Mouse (Mus musculus): Measurements from ENCODE around the gene Tubb4b.

Gene Tubb4b

DNA sequence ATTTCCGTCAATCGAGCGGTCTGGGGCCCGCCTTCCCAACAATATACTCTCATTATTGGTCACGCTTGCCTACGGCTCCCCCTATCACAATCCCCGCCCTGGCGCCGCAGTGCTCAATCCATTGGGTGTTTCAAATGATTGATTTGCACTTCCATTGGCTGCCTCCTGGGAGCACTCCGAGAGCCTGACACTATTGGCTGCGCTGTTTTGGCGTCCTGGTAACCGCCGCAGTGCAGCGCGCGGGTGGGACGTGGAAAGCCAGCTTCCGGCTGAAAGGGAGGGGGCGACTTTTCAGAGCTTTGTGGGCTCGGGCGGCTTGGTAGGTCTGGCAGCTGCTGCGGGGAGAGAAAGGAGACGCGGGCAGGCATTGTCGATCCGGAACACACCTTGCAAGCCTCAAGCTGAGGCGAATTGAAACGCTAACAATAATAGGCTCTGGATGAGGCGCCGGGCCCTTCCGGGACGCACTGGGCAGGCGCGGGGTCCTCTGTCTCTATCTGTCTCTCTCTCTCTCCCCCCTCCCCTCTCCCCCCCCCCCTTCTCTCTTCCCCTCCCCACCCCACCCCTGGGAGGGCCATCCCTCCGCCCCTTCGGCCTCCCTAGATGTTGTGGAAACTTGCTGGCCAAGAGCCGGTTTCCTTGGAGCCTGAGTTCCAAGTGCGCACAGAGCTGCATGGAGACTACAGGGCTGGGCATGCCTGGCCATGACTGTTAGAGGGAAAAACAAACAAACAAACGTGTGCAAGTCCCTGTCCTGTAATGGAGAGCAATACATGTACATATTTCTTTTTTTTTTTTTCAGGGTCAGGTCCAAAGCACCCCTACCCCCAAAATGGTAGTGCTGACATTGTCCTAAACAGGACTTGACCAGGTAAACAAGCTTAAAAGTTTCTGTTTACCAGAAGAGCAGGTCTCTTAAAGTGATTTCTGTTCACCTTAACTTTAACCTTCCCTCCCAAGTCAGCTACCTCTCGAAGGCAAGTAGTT, 557 bp upstream of the Tubb4b start:
- DNase-seq (ENCODE audit: low spot score), result peak; percentile 87

- DNase-seq (ENCODE audit: low spot score), result peak; percentile 30
Observed at GRCm38 (mm10) chr2:25223681-25224491, 616 bp downstream of the Tubb4b start.

DNA sequence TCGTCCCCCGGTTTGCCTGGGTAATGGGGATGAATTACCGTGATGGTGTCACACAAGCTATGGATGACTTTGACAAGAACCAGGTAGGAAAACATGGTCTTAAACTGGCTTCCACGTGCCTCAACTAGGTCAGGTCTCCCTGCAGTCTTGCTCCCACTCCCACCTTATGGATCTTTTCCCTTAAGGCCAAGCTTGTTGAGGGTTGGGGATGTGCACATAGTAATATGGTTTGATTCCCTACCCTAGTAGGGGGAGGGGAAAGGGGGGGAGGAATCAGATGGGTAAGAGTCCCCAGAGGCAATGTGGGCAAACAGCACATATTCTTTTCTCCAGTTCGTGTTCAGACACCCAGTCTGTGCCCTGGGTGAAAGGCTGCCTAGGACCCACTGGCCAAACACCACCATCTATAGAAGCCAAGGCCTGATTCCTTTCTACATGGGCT, 3.1 kb downstream of the Tubb4b start:
- DNase-seq (ENCODE audit: low spot score), result no peak

GRCm38 (mm10) chr2:25218445-25218844, 6.1 kb downstream of the Tubb4b start, which contains the start of gene Fam166a:
Gene Fam166a (plus strand): TSS chr2:25218745.
- no peak for DNase-seq (ENCODE audit: low spot score)

- no peak for DNase-seq (ENCODE audit: low spot score)
Observed at GRCm38 (mm10) chr2:25217666-25218065, 6.8 kb downstream of the Tubb4b start.

DNA sequence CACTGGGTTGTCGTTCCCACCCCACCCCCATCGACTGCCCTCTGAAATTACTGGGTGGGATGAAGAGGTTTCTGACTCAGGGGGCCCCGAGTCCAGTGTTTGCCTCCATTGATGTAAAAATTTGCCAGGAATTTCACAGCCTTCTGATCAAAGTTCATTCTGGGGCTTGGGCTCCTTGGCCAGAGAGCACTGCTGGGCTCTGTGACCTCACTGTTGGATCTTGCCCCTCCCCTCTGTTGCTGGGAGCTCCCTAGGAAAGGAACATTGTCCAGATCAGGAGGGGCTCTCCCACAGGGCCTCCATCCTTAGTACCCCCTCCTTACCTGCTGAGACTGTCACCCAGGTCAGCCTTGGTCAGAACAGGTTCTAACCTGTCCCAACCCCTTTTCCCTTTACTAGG, 10.1 kb downstream of the Tubb4b start, which contains the start of gene Stpg3:
Gene Stpg3 (minus strand): TSS at position 194 of the 400 bp plus-strand sequence.
- DNase-seq (ENCODE audit: low spot score), result no peak

GRCm38 (mm10) chr2:25213266-25213865, 11.1 kb downstream of the Tubb4b start:
- no peak for DNase-seq (ENCODE audit: low spot score)

- DNase-seq (ENCODE audit: low spot score), result peak; percentile 90
Observed at GRCm38 (mm10) chr2:25211121-25211670, 13.3 kb downstream of the Tubb4b start, which contains the start of gene Nelfb. Gene Nelfb (minus strand): TSS chr2:25211489.

DNA sequence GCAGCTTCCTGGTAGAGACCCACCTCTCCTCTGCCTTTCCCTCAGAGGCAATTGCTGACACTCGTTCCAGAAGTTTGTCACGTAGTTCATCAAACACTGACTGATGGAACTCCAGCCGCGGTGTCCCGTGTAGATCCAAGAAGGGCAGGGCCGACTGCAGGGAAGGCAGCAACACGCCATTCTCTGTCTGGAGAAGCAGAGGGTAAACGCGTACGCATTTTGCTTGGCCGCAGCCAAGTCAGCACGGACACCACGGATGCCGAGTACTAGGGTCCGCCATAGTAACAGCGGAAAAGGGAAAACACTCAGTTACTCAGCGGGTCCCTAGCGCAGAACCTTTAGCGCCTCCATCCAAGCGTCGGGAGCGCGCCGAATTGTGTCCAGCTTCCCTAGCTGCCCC, 13.8 kb downstream of the Tubb4b start:
- no peak for DNase-seq (ENCODE audit: low spot score)

GRCm38 (mm10) chr2:25207593-25207992, 16.9 kb downstream of the Tubb4b start:
- DNase-seq (ENCODE audit: low spot score), result no peak

DNA sequence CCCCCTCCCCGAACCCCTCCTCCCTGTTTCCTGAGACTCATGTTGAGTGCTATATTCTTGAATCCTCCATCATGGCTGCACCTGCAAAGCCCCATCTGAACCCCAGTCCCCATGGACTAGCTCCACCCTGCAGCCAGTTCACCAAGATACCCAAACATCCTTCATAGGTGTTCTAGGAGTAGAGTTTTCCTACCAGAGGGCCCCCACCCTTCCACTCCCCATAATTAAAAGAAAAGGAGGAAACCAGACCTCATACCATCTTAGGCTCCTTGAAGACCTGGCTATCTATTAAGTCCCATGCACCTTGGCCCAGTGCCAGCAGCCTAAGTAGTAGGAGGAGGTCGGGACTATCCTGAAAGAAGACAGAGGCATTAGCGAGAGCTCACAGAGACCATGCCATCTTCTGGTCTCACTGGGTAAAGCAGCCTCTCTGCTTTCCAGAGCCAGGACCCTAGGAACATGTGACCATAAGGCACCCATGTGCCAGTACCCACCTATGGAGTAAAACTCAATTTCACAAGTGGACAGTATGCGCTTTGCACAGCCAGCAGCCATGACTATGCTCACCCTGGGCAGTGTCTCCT, 20.8 kb downstream of the Tubb4b start:
- DNase-seq (ENCODE audit: low spot score), result no peak

GRCm38 (mm10) chr2:25200631-25201030, 23.9 kb downstream of the Tubb4b start:
- no peak for DNase-seq (ENCODE audit: low spot score)

DNA sequence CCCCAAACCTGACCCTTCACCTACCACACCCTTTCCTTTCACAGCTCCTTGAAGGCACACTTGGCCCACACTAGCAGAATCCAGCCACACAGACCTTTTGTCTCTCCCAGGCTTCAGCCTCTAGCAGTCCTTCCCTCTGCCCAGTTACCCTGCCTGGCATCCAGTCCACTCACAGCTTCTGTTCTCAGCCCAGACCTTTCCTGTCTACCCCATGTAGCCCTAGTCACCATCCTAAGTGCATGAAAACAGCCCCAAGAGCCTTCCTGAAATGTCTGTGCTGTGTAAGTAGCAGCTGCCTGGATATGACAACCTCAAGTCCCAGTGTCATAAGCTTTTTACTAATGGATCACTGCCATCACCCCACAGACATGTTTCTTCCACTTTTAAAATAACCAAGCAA, 26.6 kb downstream of the Tubb4b start:
- DNase-seq (ENCODE audit: low spot score), result no peak

- DNase-seq (ENCODE audit: low spot score), result no peak
Observed at GRCm38 (mm10) chr2:25197191-25197590, 27.3 kb downstream of the Tubb4b start.

DNA sequence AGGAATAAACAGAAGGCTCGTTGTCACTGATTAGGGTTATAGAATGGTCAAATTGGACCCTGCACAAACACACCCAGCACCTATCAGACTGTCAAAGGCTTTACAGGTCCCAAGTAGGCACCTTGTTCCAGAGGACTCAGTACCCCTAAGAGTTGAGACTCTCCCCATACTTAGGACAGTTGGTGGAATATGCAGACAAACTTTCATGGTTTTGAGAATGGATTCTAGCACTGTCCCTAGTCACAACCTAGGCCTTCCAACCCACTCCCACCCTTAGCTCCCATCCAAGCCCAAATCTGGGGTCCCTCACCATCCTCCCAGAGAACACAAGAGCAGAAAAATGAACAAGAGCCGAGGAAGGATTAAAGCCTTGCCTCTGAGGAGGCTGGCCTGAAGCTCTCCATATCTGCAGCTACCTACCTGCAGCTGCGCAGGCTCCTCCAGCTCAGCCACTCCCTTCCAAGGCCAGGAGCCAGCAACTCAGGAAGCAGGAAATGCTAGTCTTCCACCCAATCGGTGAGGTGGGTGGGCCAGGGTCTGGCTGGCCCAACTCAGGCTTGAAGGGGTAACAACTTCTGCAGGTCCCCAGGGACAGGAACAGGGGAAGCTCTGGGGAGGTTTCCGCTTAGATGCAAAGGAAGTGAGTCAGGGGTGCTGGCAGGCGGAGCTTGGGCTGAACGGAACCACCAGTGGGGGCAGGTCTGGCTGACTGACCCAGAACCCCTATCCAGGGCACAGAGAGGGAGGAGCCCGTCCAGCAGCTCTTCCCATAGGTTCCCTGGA, 28.1 kb downstream of the Tubb4b start, which contains the start of gene Tor4a:
Gene Tor4a (minus strand): TSS at position 715 of the 783 bp plus-strand sequence.
- DNase-seq (ENCODE audit: low spot score), result peak; percentile 60

DNA sequence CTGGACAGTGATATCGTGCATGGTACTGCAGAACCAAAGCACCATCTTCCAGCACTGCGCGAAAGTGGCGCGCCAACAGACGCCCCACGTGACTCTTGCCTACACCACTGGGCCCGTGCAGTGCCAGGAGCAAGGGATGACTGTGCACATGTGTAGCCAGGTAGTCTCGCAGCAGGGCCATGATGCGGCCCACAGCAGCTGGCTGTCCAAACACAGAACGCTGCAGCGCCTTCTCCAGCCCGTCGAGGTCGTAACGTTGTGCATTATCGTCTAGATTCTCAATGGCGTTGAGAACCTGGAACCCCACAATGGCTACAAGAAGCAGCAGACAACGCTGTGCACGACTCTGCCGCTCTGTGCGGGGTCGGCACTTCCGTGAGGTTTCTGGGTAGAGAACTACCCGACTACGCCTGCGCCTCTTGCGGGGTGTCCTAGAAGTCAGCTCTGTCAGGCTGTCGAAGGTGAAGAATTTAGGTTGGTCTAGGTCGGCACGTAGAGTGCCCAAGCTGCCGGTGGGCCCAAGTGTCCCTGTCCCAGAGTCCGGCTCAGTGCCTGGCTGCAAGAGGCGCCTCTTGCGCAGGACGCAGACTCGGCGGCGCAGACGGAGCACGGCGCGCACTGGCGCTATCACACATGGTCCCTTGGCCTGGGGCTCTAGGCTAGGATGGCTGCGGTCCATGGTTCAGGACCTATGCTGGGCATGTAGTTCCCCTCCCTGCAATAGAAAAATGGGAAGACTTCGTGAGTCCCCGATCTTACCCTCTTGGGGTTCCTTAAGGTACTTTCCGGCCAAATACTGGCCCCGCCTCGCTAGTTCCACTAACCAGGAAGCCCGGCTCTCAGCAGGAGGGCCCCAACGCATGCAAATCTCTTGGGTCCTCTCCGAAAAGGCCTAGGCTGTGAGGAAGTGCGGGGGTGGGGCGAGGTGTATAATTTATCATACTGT, 29.0 kb downstream of the Tubb4b start:
- no peak for DNase-seq (ENCODE audit: low spot score)

- DNase-seq (ENCODE audit: low spot score), result no peak
Observed at GRCm38 (mm10) chr2:25194486-25195171, 29.9 kb downstream of the Tubb4b start.

DNA sequence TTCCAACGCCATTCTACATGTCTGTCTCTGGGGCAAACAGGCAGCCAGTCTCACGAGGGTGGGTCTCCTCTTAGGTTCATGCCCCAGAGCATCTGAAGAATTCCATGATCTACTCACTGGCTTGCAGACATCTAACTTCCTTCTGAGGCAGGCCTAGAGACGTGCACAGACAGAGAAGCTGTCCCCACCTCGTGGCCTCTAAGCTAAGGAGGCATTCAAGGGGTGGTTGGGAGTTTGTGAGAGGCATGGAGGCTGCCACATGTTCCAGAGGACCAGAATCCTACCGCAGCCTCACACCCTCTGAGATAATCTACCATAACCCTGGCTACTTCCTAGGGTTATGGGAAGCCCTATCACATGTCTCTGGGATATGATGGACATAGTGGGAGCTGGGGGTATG, 30.5 kb downstream of the Tubb4b start:
- DNase-seq (ENCODE audit: low spot score), result no peak

DNA sequence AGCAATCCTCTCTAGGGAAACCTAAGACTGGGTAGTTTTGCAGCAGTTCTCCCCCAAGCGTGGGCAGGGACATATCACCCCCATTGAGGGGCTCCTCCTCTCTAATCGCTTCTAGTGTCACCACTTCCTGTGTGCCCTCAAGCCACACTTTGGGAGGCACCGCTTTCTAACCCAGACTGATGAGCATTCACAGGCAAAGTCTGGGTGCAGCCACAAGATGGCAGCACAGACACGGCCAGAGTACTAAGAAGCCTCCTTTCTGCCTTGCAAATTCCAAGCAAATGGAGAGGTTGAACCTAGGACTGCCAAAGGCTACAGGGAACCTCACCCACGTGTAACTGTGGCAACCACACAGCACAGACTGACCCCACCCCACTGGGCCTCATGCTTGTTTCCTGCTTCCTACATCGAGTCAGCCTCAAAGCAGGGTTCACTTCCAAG, 31.2 kb downstream of the Tubb4b start:
- DNase-seq (ENCODE audit: low spot score), result no peak

Measured in ovary, postnatal 10 days (tissue).